Mouse (Mus musculus) thymus, postnatal 0 days (tissue): ENCODE measurements around the gene Dnajc8. TPM values are rescaled to one million over a fixed set of nuclear protein-coding genes. Genes with fewer than 3 reads are reported as not detected.
"Not testable (repeated sequence)": the region's sequence is repeated elsewhere in the genome, so short reads cannot be mapped to it uniquely, and the experiment has no call there.

Experiments used
- DNase-seq: peaks from one replicate; pipeline ENCODE4 v3.0.0-alpha.2; 2015; ENCODE audit warnings: low spot score
- polyA plus RNA-seq: library from polyadenylated mRNA; unstranded; fragments of >200 nt; fragmentation: Nextera tagmentation; extraction: Ambion mirVana; gene quantifications from 2 replicates; pipeline ENCODE4 v1.2.1, GENCODE M21; 2015

Dnajc8 gene
- polyA plus RNA-seq, 1 experiment from 2014 or later = 190 TPM

- peak; percentile 79 for DNase-seq
Measured at GRCm38 (mm10) chr4:132514555-132515135, 20.7 kb upstream of the Dnajc8 start.

- peak; percentile 97 for DNase-seq
Measured at GRCm38 (mm10) chr4:132515369-132516155, 19.8 kb upstream of the Dnajc8 start.

- DNase-seq = no peak
Measured at GRCm38 (mm10) chr4:132518066-132518465, 17.3 kb upstream of the Dnajc8 start.

- no peak for DNase-seq
Measured at GRCm38 (mm10) chr4:132519188-132519587, 16.2 kb upstream of the Dnajc8 start.

GRCm38 (mm10) chr4:132524321-132524741, 11.0 kb upstream of the Dnajc8 start:
- no peak for DNase-seq

- no peak for DNase-seq
Measured at GRCm38 (mm10) chr4:132524808-132525207, 10.5 kb upstream of the Dnajc8 start.

GRCm38 (mm10) chr4:132526678-132527077, 8.7 kb upstream of the Dnajc8 start:
- DNase-seq = peak; percentile 49

GRCm38 (mm10) chr4:132527917-132528522, 7.3 kb upstream of the Dnajc8 start:
- DNase-seq = no peak

- DNase-seq = no peak
Measured at GRCm38 (mm10) chr4:132529344-132529743, 6.0 kb upstream of the Dnajc8 start.

- DNase-seq = no peak
Measured at GRCm38 (mm10) chr4:132530033-132530804, 5.1 kb upstream of the Dnajc8 start.

GRCm38 (mm10) chr4:132532496-132532895, 2.9 kb upstream of the Dnajc8 start:
- DNase-seq = no peak

GRCm38 (mm10) chr4:132532981-132533916, 2.1 kb upstream of the Dnajc8 start, which contains the start of gene Atpif1:
Gene Atpif1, minus strand, starts transcription at chr4:132533659.
- peak; percentile 92 for DNase-seq

GRCm38 (mm10) chr4:132539481-132539880, 4.1 kb downstream of the Dnajc8 start:
- no peak for DNase-seq

- DNase-seq = no peak
Measured at GRCm38 (mm10) chr4:132541413-132541812, 6.1 kb downstream of the Dnajc8 start.

GRCm38 (mm10) chr4:132542724-132543123, 7.4 kb downstream of the Dnajc8 start:
- no peak for DNase-seq

- DNase-seq = peak; percentile 61
Measured at GRCm38 (mm10) chr4:132545851-132546250, 10.5 kb downstream of the Dnajc8 start.

GRCm38 (mm10) chr4:132554221-132554620, 18.9 kb downstream of the Dnajc8 start:
- no peak for DNase-seq

- DNase-seq = no peak
Measured at GRCm38 (mm10) chr4:132554653-132555052, 19.3 kb downstream of the Dnajc8 start.

- not testable (repeated sequence) for DNase-seq
Measured at GRCm38 (mm10) chr4:132555550-132555949, 20.2 kb downstream of the Dnajc8 start.

- DNase-seq = no peak
Measured at GRCm38 (mm10) chr4:132563261-132563660, 27.9 kb downstream of the Dnajc8 start.
